Mouse (Mus musculus) mouse embryonic stem cell (cell line): ENCODE results near the gene Gm49333.
"Not testable (repeated sequence)": the region's sequence is repeated elsewhere in the genome, so short reads cannot be mapped to it uniquely, and the experiment has no call there.

ENCODE experiments used
- in situ Hi-C, 2 experiments: fragments of 300-500 bp; cut with MboI; formaldehyde crosslinking; loops; 1 replicate in 1 of 2; 3 replicates in 1 of 2; pipeline ENCODE4 v1.14.3; 2019 to 2020; ENCODE audit warnings: low sequenced_read_pairs in 2 of 2, low pct_unique_long_range_greater_than_20kb in 1 of 2, mixed read lengths in 1 of 2; ENCODE audit not compliant: unreplicated experiment in 1 of 2

Gene Gm49333

DNA sequence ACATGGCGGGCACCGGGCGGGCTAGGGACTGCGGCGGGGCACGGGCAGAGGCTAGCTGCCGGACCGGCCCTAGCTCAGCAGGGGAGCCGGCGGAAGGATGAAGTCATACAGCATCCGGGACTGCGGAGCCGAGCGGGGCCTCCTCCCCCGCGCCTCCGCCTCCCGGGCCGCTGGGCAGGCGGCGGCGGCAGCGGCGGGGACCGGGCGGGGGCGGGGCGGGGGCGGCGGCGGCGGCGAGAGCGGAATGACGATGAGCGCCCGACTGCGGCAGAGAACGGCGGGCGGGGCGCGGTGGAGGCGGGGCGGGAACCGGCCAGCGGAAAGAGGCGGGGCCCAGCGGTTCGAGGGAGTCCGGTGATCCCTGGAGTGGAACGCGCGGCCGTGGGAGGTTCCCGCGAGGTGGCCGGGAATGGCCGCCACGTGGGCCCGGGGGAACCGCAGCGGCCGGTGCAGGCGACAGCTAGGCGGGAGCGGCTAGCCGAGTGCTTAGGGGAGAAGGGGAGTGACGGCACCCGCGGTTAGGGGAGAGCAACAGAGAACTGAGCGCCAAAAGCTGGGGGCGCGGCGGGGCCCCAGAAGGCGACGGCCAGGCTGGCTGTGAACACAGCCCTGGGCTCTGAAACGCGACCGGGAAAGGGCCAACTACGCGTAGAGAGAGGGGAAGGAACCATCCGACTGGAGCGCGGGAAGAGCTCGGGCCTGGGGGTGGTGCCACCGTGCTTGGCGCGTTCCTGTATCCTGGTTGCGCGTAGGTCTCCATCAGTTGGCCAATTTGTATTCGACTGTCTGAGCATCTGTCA lies 10.0 kb downstream of the Gm49333 start, which contains the start of gene Camk2n2:
Camk2n2 (minus strand) TSS at position 97 of the 800 bp plus-strand sequence.
- in situ Hi-C loops, result no loop called here

DNA sequence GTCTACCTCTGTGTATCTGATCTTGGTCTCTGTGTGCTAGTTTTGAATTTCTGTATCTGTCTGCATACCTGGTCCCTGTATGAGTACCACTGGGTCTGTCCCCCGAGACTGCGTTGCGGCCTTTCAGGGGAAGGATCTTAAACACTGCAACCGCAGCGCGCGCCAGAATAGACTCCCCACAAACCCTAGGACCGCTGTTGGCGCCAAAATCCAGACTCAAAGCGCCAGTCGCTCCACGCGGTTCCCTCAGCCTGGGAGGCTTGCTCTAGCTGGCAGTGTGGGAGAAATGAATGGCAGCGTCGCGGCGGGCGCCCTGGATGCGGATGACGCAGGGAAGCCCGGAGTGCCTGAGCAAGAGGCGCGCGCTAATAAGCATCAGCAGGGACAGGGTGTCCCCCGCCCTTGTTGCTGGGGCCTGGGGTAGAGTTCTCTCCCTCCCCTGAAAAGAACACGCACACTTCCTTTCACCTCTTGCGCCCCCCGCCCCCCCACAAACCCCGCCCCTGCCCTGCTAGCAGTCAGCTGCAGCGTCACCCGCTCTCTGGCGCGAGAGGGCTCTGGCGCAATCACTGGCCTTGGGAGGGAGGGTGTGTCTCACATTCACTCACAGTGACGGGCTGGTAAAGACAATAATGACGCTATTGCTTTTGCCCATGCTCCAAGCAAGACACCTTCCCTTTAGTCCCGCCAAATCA lies 10.7 kb downstream of the Gm49333 start:
- in situ Hi-C loops, result no loop called here

DNA sequence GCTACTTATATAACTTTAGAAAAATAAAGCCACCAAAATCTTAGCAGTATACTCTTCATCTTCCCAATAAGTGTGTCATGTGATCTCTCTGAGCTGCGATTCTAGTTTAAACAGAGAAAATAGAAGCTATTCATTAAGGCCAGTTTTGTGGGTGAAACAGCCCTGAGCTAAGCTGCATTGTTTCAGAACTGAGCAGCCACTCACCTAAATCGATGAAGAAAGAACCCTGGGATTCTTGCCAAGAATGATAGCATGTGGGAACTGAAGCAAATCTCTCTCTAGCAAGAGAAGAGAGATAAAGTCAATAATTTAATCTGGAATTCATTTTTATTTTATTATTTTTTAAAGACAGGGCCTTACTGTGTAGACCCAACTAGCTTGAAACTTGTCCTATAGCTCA lies 11.8 kb downstream of the Gm49333 start:
- in situ Hi-C loops, result no loop called here

DNA sequence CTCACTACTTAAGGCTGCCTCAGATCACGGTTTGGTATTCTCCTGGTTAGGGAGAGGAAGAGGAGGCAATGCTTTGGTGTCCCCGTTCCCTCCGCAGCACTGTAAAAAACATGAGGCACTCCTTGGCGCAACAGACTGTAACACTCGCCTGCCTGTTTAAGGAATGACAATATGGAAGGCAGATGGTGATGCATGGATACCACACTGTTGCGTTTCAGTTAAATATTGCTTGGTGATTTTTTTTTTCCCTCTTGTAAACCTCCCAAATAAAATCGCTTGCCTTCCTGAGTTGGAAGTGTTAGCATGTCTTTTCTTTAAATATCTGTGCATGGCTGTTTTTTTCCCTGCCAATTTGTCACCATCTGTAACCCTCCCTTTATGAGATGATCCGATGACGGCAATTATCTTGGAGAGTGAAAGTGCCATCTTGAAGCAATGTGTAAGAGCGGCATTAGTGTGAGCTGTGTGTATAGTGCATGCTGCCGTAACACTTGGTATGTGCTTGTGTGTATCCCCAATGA lies 17.5 kb downstream of the Gm49333 start:
- in situ Hi-C loops, result no loop called here

DNA sequence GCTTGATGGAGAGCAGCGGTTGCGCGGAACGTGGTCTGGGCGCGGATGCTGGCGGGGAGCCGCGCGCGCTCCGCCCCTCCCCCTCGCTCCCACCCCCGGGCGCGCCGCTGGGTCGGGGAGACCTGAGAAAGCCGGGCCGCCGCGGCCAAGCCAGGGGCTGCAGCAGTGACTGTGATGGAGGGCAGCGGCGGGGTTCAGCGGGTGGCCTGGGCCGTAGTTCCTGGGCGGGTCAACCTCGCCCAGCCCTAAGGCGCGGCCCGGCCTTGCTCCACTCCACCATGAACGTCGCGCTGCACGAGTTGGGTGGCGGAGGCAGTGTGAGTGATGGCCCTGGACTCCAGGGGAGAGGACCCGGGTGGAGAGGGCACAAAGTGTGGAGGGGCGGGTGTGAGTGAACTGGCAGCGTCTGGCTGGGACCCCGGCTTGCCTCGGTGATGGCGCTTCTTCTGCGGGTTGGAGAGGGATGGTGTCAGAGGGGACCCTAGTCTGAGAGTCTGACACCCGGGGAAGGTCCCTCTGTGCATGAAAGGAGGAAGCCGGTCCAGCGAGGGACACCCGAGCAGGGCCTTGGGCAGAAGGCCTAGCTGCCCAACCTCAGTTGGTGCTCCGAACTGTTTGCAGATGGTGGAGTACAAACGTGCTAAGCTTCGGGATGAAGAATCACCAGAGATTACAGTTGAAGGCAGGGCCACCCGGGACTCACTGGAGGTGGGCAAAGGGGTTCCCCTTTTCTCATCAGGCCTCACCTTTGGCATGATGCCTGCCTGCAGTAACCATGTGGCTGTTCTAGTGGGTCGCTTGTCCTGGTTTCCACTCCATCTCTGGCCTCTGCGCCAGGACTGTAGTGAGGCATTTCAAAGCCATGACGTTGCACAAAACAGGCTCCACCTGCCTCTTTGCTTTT lies 18.6 kb downstream of the Gm49333 start, which contains the start of gene Ece2:
Ece2 (plus strand) TSS at position 98 of the 904 bp plus-strand sequence.
- in situ Hi-C loops, result no loop called here

DNA sequence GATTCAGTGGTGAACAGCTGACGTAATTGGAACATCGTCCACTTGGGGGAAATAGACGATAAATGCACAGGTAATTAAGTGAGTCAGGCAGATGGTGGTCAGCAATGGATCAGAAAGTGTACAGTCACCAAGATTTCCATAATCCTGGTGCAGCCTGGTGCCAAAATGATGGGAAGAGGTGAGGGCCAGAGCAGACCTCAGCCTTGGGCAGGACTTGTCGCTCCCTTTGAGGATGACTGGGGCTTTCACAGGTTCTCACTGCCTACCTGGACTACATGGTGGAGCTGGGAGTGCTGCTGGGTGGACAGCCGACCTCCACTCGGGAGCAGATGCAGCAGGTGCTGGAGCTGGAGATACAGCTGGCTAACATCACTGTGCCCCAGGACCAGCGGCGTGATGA lies 26.0 kb downstream of the Gm49333 start:
- in situ Hi-C loops, result no loop called here

DNA sequence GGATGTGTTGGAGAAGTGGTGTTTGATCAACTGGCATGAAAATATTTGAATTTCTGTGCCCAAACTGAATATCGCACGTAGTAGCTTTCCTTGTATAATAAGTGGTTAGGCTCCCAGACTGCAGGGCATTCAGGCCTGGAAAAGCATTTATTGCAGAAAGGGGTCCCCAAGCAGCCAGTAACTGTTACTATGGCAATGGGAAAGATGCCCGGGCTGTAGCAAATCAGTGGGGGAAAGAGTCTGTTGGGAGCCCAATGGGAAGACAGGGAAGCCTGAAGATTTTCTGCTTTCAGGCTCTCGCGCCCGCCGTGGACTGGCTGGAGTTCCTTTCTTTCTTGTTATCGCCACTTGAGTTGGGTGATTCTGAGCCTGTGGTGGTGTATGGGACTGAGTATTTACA lies 27.0 kb downstream of the Gm49333 start:
- in situ Hi-C loops, result no loop called here

DNA sequence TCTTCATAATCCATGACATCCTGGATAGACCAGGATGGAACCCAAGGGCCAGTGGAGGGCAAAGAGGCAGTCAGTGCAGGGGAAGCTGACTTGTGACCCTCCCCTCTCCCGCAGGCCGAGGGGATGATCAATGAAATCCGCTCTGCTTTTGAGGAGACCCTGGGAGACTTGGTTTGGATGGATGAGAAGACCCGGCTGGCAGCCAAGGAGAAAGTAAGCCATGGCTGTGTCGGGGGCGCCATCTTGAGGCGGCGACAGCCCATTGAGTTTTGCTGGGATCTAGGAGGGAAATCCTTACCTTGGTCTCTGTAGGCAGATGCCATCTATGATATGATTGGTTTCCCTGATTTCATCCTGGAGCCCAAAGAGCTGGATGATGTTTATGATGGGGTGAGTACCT lies 30.8 kb downstream of the Gm49333 start:
- in situ Hi-C loops, result loop anchor here in 1 of 2 experiments (10.0 kb wide), 1 partner anchor 137 kb away; no protein-coding TSS in a partner anchor

DNA sequence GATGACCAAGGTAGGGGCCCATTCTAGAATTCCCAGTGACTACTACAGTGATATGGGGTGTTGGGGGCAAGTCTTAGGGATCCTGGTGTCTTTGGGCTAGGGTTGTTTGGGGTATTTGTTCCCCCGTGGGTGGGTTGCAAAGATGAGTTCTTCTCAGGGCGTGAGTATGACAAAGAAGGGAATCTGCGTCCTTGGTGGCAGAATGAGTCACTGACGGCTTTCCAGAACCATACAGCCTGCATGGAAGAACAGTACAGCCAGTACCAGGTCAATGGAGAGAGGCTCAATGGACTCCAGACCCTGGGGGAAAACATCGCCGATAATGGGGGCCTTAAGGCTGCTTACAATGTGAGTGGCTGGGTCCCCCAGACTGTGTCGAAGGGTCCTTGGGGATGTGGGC lies 32.5 kb downstream of the Gm49333 start:
- in situ Hi-C loops, result loop anchor here in 1 of 2 experiments (10.0 kb wide), 1 partner anchor 139 kb away; no protein-coding TSS in a partner anchor

DNA sequence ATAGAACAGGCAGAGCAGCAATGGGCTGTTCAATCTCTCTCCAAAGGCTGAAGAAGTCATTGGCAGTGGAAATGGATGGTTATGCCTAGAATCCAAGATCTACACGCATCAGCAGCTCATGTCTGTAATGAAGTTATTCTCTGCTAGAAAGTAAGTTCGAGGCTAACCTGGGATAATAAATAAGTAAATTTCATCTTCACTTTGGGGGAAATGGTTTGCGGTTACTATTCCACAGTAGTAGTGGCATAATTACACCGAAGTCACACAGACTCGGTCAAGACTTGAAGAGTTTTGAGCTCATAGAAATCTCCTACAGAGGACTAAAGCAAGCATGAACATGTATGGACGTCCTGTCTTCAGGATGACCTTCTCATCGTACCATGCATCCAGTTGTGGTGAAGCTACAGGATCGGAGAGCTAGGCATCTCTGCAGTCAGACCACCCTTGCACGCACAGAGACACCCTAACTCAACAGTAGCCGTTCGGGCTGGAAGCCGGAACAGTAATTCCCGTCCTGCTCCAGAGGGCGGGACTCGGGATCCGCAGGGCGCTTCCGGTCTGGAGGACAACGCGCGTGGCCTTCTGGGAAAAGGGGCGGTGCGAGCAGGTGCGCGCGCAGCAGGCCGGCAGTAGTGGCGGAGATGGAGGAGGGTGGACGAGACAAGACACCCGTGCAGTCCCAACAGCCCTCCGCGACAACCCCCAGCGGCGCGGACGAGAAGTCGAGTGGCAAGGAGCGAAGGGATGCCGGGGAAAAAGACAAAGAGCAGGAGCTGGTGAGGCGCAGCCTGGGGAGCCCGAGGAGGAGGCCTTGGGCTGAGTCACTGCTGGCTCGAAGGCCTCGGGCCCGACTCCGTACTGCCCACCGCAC lies 39.9 kb downstream of the Gm49333 start, which contains the start of gene Psmd2:
Psmd2 (plus strand) TSS at position 577 of the 871 bp plus-strand sequence.
- in situ Hi-C loops, result no loop called here

DNA sequence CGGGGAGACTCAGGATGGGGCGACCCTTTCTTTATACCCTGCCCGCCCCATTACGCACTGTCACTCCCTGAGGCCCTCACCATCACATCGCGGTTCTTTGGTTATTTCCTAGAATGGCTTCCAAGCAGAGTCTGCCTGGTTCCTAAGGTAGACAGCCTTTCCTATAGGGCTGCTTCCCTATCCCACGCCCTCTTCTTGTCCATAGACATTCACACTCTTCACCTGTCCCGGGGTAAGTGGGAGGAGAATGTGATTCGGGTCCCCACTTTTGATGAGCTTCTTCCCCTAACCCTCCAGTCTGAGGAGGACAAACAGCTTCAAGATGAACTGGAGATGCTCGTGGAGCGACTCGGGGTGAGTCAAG lies 40.5 kb downstream of the Gm49333 start:
- in situ Hi-C loops, result no loop called here

DNA sequence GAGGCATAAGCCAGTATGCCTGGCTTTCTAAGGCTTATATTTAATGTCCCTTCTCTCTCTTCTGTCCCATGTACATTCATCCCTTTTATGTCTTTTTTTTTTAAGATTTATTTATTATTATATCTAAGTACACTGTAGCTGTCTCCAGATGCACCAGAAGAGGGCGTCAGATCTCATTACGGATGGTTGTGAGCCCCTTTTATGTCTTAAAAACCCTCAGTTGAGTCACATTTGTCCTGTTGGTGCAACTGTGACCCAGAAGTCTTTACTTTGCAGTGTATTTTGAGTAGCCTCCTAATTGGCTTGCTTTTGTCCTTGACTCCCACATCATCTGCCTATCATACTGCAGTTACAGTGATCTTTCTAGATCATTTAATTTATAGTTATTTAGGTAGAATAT lies 41.9 kb downstream of the Gm49333 start:
- in situ Hi-C loops, result no loop called here

DNA sequence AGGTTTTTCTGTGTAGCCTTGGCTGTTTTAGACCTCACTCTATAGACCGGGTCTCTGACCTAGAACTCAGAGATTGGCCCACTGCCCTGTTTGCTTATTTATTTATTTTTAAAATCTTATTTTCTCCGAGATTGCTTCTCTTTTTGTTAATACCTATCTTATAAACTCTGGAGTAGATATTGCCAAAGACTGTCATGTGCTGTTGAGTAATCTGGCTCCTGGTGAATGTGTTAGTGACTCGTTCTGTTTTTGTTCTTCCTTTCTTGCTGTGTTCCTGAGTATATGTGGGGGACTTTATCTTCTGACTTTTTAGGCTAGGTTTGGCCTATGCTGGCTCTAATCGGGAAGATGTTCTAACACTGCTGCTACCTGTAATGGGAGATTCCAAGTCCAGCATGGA lies 46.3 kb downstream of the Gm49333 start:
- in situ Hi-C loops, result no loop called here

DNA sequence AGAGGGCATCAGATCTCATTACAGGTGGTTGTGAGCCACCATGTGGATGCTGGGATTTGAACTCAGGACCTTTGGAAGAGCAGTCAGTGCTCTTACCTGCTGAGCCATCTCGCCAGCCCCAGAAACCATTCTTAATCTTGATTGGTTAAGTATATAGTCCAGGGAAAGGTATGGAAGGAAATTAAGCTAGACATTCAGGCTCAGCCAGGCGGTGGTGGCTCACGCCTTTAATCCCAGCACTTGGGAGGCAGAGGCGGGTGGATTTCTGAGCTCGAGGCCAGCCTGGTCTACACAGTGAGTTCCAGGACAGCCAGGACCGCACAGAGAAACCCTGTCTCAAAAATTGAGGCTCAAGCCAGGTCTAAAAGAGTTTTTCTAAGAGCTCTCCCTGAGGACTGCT lies 56.6 kb downstream of the Gm49333 start, which contains the start of gene Eif4g1:
Eif4g1 (plus strand) TSS at position 301 of the 400 bp plus-strand sequence.
- in situ Hi-C loops, result not testable (repeated sequence)

DNA sequence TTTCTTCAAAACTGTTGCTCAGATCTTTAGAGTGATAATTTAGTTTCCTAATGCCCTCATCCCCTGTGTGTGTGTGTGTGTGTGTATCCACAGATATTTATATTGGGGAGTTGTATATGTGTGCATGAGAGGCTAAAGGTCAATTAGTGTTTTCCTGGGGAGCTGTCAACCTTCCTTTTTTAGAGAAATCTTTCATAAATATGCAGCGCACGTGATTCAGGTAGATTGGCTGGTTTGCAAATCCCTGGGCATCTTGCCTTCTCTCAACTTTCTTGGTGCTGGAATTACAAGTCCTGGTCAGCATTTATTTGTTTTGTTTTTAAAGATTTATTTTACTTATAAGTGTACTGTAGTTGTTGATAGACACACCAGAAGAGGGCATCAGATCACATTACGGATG lies 58.9 kb downstream of the Gm49333 start:
- in situ Hi-C loops, result no loop called here

DNA sequence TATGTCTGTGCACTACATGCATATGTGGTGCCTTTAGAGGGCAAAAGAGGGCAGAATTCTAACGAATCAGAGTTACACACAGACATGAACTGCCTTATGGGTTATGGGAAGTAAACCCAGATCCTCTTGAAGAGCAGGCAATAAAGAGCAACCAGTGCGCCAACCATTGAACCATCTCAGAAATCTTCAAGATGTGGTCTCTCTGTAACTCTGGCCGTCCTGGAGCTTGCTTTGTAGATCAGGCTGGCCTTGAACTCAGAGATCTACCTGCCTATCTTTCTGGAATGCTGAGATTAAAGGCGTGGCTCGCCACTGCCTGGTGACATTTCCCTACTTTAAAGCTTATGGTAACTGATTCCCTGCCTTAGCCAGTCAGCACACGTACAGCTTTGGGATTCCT lies 60.5 kb downstream of the Gm49333 start:
- in situ Hi-C loops, result no loop called here

DNA sequence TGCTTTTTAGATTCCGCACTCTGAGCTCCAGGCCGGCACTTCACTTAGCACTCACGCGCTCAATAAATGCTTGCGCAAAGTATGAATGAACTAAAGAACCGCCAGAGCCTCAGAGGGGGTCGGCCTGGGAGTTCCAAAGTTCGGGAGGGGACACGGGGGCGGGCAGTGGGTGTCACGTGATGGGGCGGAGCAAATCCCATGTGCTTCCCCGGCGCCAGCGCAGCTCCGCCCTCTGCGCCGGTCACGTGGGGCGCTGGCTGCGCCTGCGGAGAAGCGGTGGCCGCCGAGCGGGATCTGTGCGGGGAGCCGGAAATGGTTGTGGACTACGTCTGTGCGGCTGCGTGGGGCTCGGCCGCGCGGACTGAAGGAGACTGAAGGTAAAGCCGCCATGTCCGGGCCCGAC lies 61.1 kb downstream of the Gm49333 start:
- in situ Hi-C loops, result no loop called here
